Mouse (Mus musculus): ENCODE data around the gene Ldha.

GRCm38 (mm10) chr7:46853365-46853764 is 12.1 kb downstream of the Ldha start:
- no peak for TF ChIP-seq CTCF (IDR thresholded peaks at IDR 0.05; ENCODE audit: extremely low read depth, insufficient read depth, low read length)
- no peak for TF ChIP-seq POLR2A (IDR thresholded peaks at IDR 0.05; ENCODE audit: extremely low read depth, insufficient read depth, low read length)
